Mouse (Mus musculus) olfactory bulb, adult 2 months (tissue): ENCODE measurements at regions not wholly inside any gene's neighbourhood (a gene's known extent, or its start where the extent isn't known, plus 50 kb on each side); places are given as distances from the start of the nearest gene placed in this dataset.

ENCODE experiments used
- CTCF ChIP-seq: fragments of 200-500 bp; IDR thresholded peaks from 2 replicates; pipeline ENCODE4 v1.5.1; 2012; ENCODE audit warnings: low read depth, mild to moderate bottlenecking, low read length, moderate library complexity; ENCODE audit not compliant: insufficient read depth
- POLR2A ChIP-seq: fragments of 200-500 bp; IDR thresholded peaks from 2 replicates; pipeline ENCODE4 v1.6.1; 2012; ENCODE audit warnings: mild to moderate bottlenecking, low read depth, low read length, moderate library complexity; ENCODE audit not compliant: insufficient read depth

GRCm38 (mm10) chr13:100954106-100954505, 120.9 kb upstream of the Slc30a5 start:
- TF ChIP-seq POLR2A (no peak), CTCF (no peak)
